Mouse (Mus musculus): ENCODE measurements around the gene Spon1. TPM values are rescaled to one million over a fixed set of nuclear protein-coding genes. Genes with fewer than 3 reads are reported as not detected.
A peak's percentile ranks its signal among the peaks of the same experiment; 100 is the strongest.

The Spon1 gene
- polyA plus RNA-seq, 1 experiment from 2014 or later = 64.3 TPM

GRCm38 (mm10) chr7:114027406-114027805 is 261.6 kb downstream of the Spon1 start:
- WGBS = 90% methylated on average over 3 of the region's 3 CpGs
- no peak overlapping the region for H3K4me2 ChIP-seq (ENCODE audit: low read length)
- no peak overlapping the region for H3K4me3 ChIP-seq (ENCODE audit: low read length)
- no peaks in the 10 kb centered on the region for H3K4me1 ChIP-seq (ENCODE audit: control insufficient read depth, insufficient read depth, low read depth, low read length)
- peak; percentile 66; the same call in 1 of the 2 replicates for ATAC-seq
- no peak overlapping the region for H3K9ac ChIP-seq (ENCODE audit: low read depth, low read length)
- no peaks in the 10 kb centered on the region for H3K9me3 ChIP-seq (ENCODE audit: control insufficient read depth, low read length)
- no peaks in the 10 kb centered on the region for H3K27me3 ChIP-seq (replicated peaks; ENCODE audit: control insufficient read depth, insufficient read depth, low read length)
- H3K27ac ChIP-seq (ENCODE audit: low read depth, low read length) = no peak overlapping the region
- H3K36me3 ChIP-seq (ENCODE audit: control insufficient read depth, insufficient read depth, low read length) = 0 out of 2 replicates have a peak, but pooled peaks cover 3% of the 10 kb centered on the region

- H3K4me2 ChIP-seq (ENCODE audit: low read length) = no peak overlapping the region
- H3K4me3 ChIP-seq (ENCODE audit: low read length) = no peak overlapping the region
- no peaks in the 10 kb centered on the region for H3K27me3 ChIP-seq (replicated peaks; ENCODE audit: control insufficient read depth, insufficient read depth, low read length)
- no peaks in the 10 kb centered on the region for H3K9me3 ChIP-seq (ENCODE audit: control insufficient read depth, low read length)
- no peak overlapping the region for H3K9ac ChIP-seq (ENCODE audit: low read depth, low read length)
- 0 out of 2 replicates have a peak, but pooled peaks cover 3% of the 10 kb centered on the region for H3K36me3 ChIP-seq (ENCODE audit: control insufficient read depth, insufficient read depth, low read length)
- no peak overlapping the region for H3K27ac ChIP-seq (ENCODE audit: low read depth, low read length)
- no peak for ATAC-seq
- WGBS = 92% methylated on average over 5 of the region's 5 CpGs
- H3K4me1 ChIP-seq (ENCODE audit: control insufficient read depth, insufficient read depth, low read depth, low read length) = no peaks in the 10 kb centered on the region
Observed at GRCm38 (mm10) chr7:114028828-114029227, 263.0 kb downstream of the Spon1 start.

- H3K4me2 ChIP-seq (ENCODE audit: low read length) = no peak overlapping the region
- no peaks in the 10 kb centered on the region for H3K27me3 ChIP-seq (replicated peaks; ENCODE audit: control insufficient read depth, insufficient read depth, low read length)
- no peak overlapping the region for H3K27ac ChIP-seq (ENCODE audit: low read depth, low read length)
- H3K4me3 ChIP-seq (ENCODE audit: low read length) = no peak overlapping the region
- H3K9me3 ChIP-seq (ENCODE audit: control insufficient read depth, low read length) = no peaks in the 10 kb centered on the region
- H3K4me1 ChIP-seq (ENCODE audit: control insufficient read depth, insufficient read depth, low read depth, low read length) = no peaks in the 10 kb centered on the region
- no peak overlapping the region for H3K9ac ChIP-seq (ENCODE audit: low read depth, low read length)
- 0 out of 2 replicates have a peak, but pooled peaks cover 3% of the 10 kb centered on the region for H3K36me3 ChIP-seq (ENCODE audit: control insufficient read depth, insufficient read depth, low read length)
- no peak for ATAC-seq
- WGBS = 84% methylated on average over 6 of the region's 6 CpGs
Observed at GRCm38 (mm10) chr7:114029596-114029995, 263.8 kb downstream of the Spon1 start.

GRCm38 (mm10) chr7:114037237-114037636 is 271.4 kb downstream of the Spon1 start:
- H3K4me2 ChIP-seq (ENCODE audit: low read length) = no peak overlapping the region
- no peak overlapping the region; the same call in 1 of the 2 replicates for H3K27ac ChIP-seq (ENCODE audit: low read depth, low read length)
- H3K9me3 ChIP-seq (ENCODE audit: control insufficient read depth, low read length) = no peaks in the 10 kb centered on the region
- no peaks in the 10 kb centered on the region for H3K27me3 ChIP-seq (replicated peaks; ENCODE audit: control insufficient read depth, insufficient read depth, low read length)
- no peaks in the 10 kb centered on the region for H3K36me3 ChIP-seq (ENCODE audit: control insufficient read depth, insufficient read depth, low read length)
- WGBS = 80% methylated on average over 4 of the region's 4 CpGs
- no peaks in the 10 kb centered on the region; the same call in 1 of the 2 replicates for H3K4me1 ChIP-seq (ENCODE audit: control insufficient read depth, insufficient read depth, low read depth, low read length)
- H3K4me3 ChIP-seq (ENCODE audit: low read length) = no peak overlapping the region
- ATAC-seq = no peak
- H3K9ac ChIP-seq (ENCODE audit: low read depth, low read length) = no peak overlapping the region

- ATAC-seq = no peak
- peaks cover 3% of the 10 kb centered on the region; the same call in 1 of the 2 replicates for H3K4me1 ChIP-seq (ENCODE audit: control insufficient read depth, insufficient read depth, low read depth, low read length)
- no peak overlapping the region for H3K27ac ChIP-seq (ENCODE audit: low read depth, low read length)
- no peaks in the 10 kb centered on the region for H3K9me3 ChIP-seq (ENCODE audit: control insufficient read depth, low read length)
- H3K36me3 ChIP-seq (ENCODE audit: control insufficient read depth, insufficient read depth, low read length) = no peaks in the 10 kb centered on the region
- H3K27me3 ChIP-seq (replicated peaks; ENCODE audit: control insufficient read depth, insufficient read depth, low read length) = no peaks in the 10 kb centered on the region
- no peak overlapping the region for H3K4me2 ChIP-seq (ENCODE audit: low read length)
- no peak overlapping the region for H3K9ac ChIP-seq (ENCODE audit: low read depth, low read length)
- WGBS = 83% methylated on average over 4 of the region's 4 CpGs
- H3K4me3 ChIP-seq (ENCODE audit: low read length) = no peak overlapping the region
Observed at GRCm38 (mm10) chr7:114041349-114041748, 275.6 kb downstream of the Spon1 start.

GRCm38 (mm10) chr7:114042973-114043928 is 277.5 kb downstream of the Spon1 start:
- 80% methylated on average over 26 of the region's 26 CpGs for WGBS
- H3K4me1 ChIP-seq (ENCODE audit: control insufficient read depth, insufficient read depth, low read depth, low read length) = peaks cover 3% of the 10 kb centered on the region; the same call in 1 of the 2 replicates
- no peak overlapping the region for H3K4me3 ChIP-seq (ENCODE audit: low read length)
- H3K9me3 ChIP-seq (ENCODE audit: control insufficient read depth, low read length) = no peaks in the 10 kb centered on the region
- H3K27me3 ChIP-seq (replicated peaks; ENCODE audit: control insufficient read depth, insufficient read depth, low read length) = no peaks in the 10 kb centered on the region
- no peak overlapping the region for H3K9ac ChIP-seq (ENCODE audit: low read depth, low read length)
- no peak overlapping the region for H3K27ac ChIP-seq (ENCODE audit: low read depth, low read length)
- H3K36me3 ChIP-seq (ENCODE audit: control insufficient read depth, insufficient read depth, low read length) = 0 out of 2 replicates have a peak, but pooled peaks cover 2% of the 10 kb centered on the region
- H3K4me2 ChIP-seq (ENCODE audit: low read length) = no peak overlapping the region
- ATAC-seq = peak; percentile 61; the same call in 1 of the 2 replicates

- H3K9ac ChIP-seq (ENCODE audit: low read depth, low read length) = no peak overlapping the region
- no peaks in the 10 kb centered on the region for H3K9me3 ChIP-seq (ENCODE audit: control insufficient read depth, low read length)
- 0 out of 2 replicates have a peak, but pooled peaks cover 2% of the 10 kb centered on the region for H3K36me3 ChIP-seq (ENCODE audit: control insufficient read depth, insufficient read depth, low read length)
- ATAC-seq = no peak
- no peak overlapping the region for H3K4me2 ChIP-seq (ENCODE audit: low read length)
- H3K27me3 ChIP-seq (replicated peaks; ENCODE audit: control insufficient read depth, insufficient read depth, low read length) = no peaks in the 10 kb centered on the region
- no peak overlapping the region for H3K4me3 ChIP-seq (ENCODE audit: low read length)
- H3K27ac ChIP-seq (ENCODE audit: low read depth, low read length) = no peak overlapping the region
- WGBS = 78% methylated on average over 6 of the region's 6 CpGs
- H3K4me1 ChIP-seq (ENCODE audit: control insufficient read depth, insufficient read depth, low read depth, low read length) = peaks cover 3% of the 10 kb centered on the region; the same call in 1 of the 2 replicates
Observed at GRCm38 (mm10) chr7:114043929-114044549, 278.2 kb downstream of the Spon1 start.

- Histone ChIP-seq H3K9ac (ENCODE audit: low read depth, low read length) (no peak overlapping the region), H3K36me3 (ENCODE audit: control insufficient read depth, insufficient read depth, low read length) (0 out of 2 replicates have a peak, but pooled peaks cover 2% of the 10 kb centered on the region), H3K4me3 (ENCODE audit: low read length) (no peak overlapping the region), H3K27me3 (replicated peaks; ENCODE audit: control insufficient read depth, insufficient read depth, low read length) (no peaks in the 10 kb centered on the region), H3K27ac (ENCODE audit: low read depth, low read length) (no peak overlapping the region), H3K4me1 (ENCODE audit: control insufficient read depth, insufficient read depth, low read depth, low read length) (peaks cover 3% of the 10 kb centered on the region; the same call in 1 of the 2 replicates), H3K4me2 (ENCODE audit: low read length) (no peak overlapping the region), H3K9me3 (ENCODE audit: control insufficient read depth, low read length) (no peaks in the 10 kb centered on the region)
- ATAC-seq = no peak
- 86% methylated on average over 2 of the region's 2 CpGs for WGBS
Observed at GRCm38 (mm10) chr7:114045814-114046213, 280.0 kb downstream of the Spon1 start.

GRCm38 (mm10) chr7:114053720-114054119 is 287.9 kb downstream of the Spon1 start:
- H3K36me3 ChIP-seq (ENCODE audit: control insufficient read depth, insufficient read depth, low read length) = no peaks in the 10 kb centered on the region
- H3K4me1 ChIP-seq (ENCODE audit: control insufficient read depth, insufficient read depth, low read depth, low read length) = no peaks in the 10 kb centered on the region
- H3K27me3 ChIP-seq (replicated peaks; ENCODE audit: control insufficient read depth, insufficient read depth, low read length) = no peaks in the 10 kb centered on the region
- ATAC-seq = no peak
- no peaks in the 10 kb centered on the region for H3K9me3 ChIP-seq (ENCODE audit: control insufficient read depth, low read length)
- WGBS = 83% methylated on average over 4 of the region's 4 CpGs
- H3K27ac ChIP-seq (ENCODE audit: low read depth, low read length) = no peak overlapping the region
- no peak overlapping the region for H3K4me2 ChIP-seq (ENCODE audit: low read length)
- H3K4me3 ChIP-seq (ENCODE audit: low read length) = no peak overlapping the region
- no peak overlapping the region for H3K9ac ChIP-seq (ENCODE audit: low read depth, low read length)

Data from hindbrain, embryonic 16.5 days (tissue).